Comparison of ENCODE assay signal across 9 mouse cellular contexts in genomic region chr17:26583606-26584005, GRCm38 (mm10). TPM values are rescaled to one million over a fixed set of nuclear protein-coding genes. Genes with fewer than 3 reads are reported as not detected.
DNase-seq lines count a peak whose midpoint lies in the region; ATAC-seq and TF ChIP-seq lines count a peak whose summit lies in the region.
"Had no signal": no experiment of that assay in that cellular context is flagged by ENCODE, and none has a peak within 500 bp of the region (broad histone marks: within the 10 kb centered on the region; RNA-seq: fewer than 3 reads in every experiment).

No protein-coding gene starts in this region.

- TF ChIP-seq POLR2A in heart, adult 2 months (IDR thresholded peaks at IDR 0.05; ENCODE audit: insufficient read depth, low read depth, low read length): no peak

- 44% methylated on average over 6 of the region's 6 CpGs for WGBS in heart, adult 2 months
- WGBS in midbrain, embryonic 16.5 days: 93% methylated on average over 6 of the region's 6 CpGs
- WGBS in midbrain, postnatal 0 days: 88% methylated on average over 6 of the region's 6 CpGs
- WGBS in kidney, embryonic 16.5 days: 80% methylated on average over 6 of the region's 6 CpGs
- 75% methylated on average over 6 of the region's 6 CpGs for WGBS in stomach, postnatal 0 days

- intact Hi-C loops in heart, adult 2 months (cut with DNase I): loop anchor here (1.0 to 5.0 kb wide), 5 partner anchors 12 to 118 kb away; no protein-coding TSS in a partner anchor
- intact Hi-C loops in heart, postnatal 25 days (cut with DNase I): loop anchor here (5.0 kb wide), 2 partner anchors 54 to 76 kb away; no protein-coding TSS in a partner anchor

- no peak for TF ChIP-seq EP300 in heart, adult 2 months (IDR thresholded peaks at IDR 0.05; ENCODE audit: insufficient read depth, low read depth, low read length)
- TF ChIP-seq EP300 in stomach, postnatal 0 days (optimal IDR thresholded peaks at IDR 0.05): no peak

- no peak for DNase-seq in heart, adult 2 months
- DNase-seq in heart, postnatal 25 days (ENCODE audit: low spot score): no peak
- no peak for DNase-seq in midbrain, postnatal 0 days (ENCODE audit: low spot score)
- no peak for DNase-seq in stomach, postnatal 0 days (ENCODE audit: low spot score)
- no peak for DNase-seq in embryo, embryonic 10 days (ENCODE audit: low spot score)
- DNase-seq in embryo, embryonic 9.5 days (ENCODE audit: extremely low spot score): no peak

- H3K9me3 ChIP-seq in midbrain, embryonic 16.5 days (replicated peaks; ENCODE audit: control insufficient read depth, low read length, poor library complexity, severe bottlenecking): no peaks in the 10 kb centered on the region
- no peaks in the 10 kb centered on the region for H3K9me3 ChIP-seq in midbrain, postnatal 0 days (ENCODE audit: low read length)
- H3K9me3 ChIP-seq in kidney, embryonic 16.5 days (ENCODE audit: low read length): no peaks in the 10 kb centered on the region
- no peaks in the 10 kb centered on the region for H3K9me3 ChIP-seq in stomach, postnatal 0 days (ENCODE audit: control insufficient read depth, low read length)

- no peak for TF ChIP-seq CTCF in heart, adult 2 months (IDR thresholded peaks at IDR 0.05)
- no peak for TF ChIP-seq CTCF in midbrain, postnatal 0 days (IDR thresholded peaks at IDR 0.05)
- TF ChIP-seq CTCF in stomach, postnatal 0 days (IDR thresholded peaks at IDR 0.05; ENCODE audit: low read depth): no peak

- no peaks in the 10 kb centered on the region for H3K27me3 ChIP-seq in heart, adult 2 months (ENCODE audit: control insufficient read depth, insufficient read depth, low read length)
- no peaks in the 10 kb centered on the region for H3K27me3 ChIP-seq in midbrain, embryonic 16.5 days (ENCODE audit: control insufficient read depth, insufficient read depth, low read depth, low read length)
- H3K27me3 ChIP-seq in midbrain, postnatal 0 days (ENCODE audit: insufficient read depth, low read length): no peaks in the 10 kb centered on the region
- H3K27me3 ChIP-seq in kidney, embryonic 16.5 days (ENCODE audit: insufficient read depth, low read length): no peaks in the 10 kb centered on the region
- H3K27me3 ChIP-seq in stomach, postnatal 0 days (ENCODE audit: control insufficient read depth, insufficient read depth, low read length): no peaks in the 10 kb centered on the region
- H3K27me3 ChIP-seq: CH12.LX had no signal

- H3K9ac ChIP-seq in heart, adult 2 months (ENCODE audit: low read depth, low read length): no peak overlapping the region
- H3K9ac ChIP-seq in midbrain, embryonic 16.5 days (ENCODE audit: low read depth, low read length): no peak overlapping the region
- H3K9ac ChIP-seq in midbrain, postnatal 0 days (replicated peaks; ENCODE audit: low read length, poor library complexity, severe bottlenecking): no peak overlapping the region
- no peak overlapping the region for H3K9ac ChIP-seq in kidney, embryonic 16.5 days (replicated peaks; ENCODE audit: low read length)
- no peak overlapping the region for H3K9ac ChIP-seq in stomach, postnatal 0 days (ENCODE audit: low read length)

- H3K4me1 ChIP-seq in heart, adult 2 months (ENCODE audit: control insufficient read depth, insufficient read depth, low read length): peaks cover 49% of the 10 kb centered on the region
- peaks cover 9% of the 10 kb centered on the region for H3K4me1 ChIP-seq in midbrain, embryonic 16.5 days (ENCODE audit: control insufficient read depth, insufficient read depth, low read length)
- H3K4me1 ChIP-seq in midbrain, postnatal 0 days (ENCODE audit: insufficient read depth, low read length): no peaks in the 10 kb centered on the region
- peaks cover 32% of the 10 kb centered on the region for H3K4me1 ChIP-seq in kidney, embryonic 16.5 days (ENCODE audit: insufficient read depth, low read length)
- peaks cover 8% of the 10 kb centered on the region; the same call in 1 of the 2 replicates for H3K4me1 ChIP-seq in stomach, postnatal 0 days (replicated peaks; ENCODE audit: control insufficient read depth, insufficient read depth)

- H3K4me3 ChIP-seq in heart, adult 2 months: no peak overlapping the region
- H3K4me3 ChIP-seq in midbrain, embryonic 16.5 days (ENCODE audit: low read depth, low read length): no peak overlapping the region
- no peak overlapping the region for H3K4me3 ChIP-seq in midbrain, postnatal 0 days (ENCODE audit: low read depth, low read length)
- H3K4me3 ChIP-seq in kidney, embryonic 16.5 days (ENCODE audit: low read length): no peak overlapping the region
- no peak overlapping the region for H3K4me3 ChIP-seq in stomach, postnatal 0 days (ENCODE audit: low read depth, low read length)

- peaks cover 4% of the 10 kb centered on the region; the same call in 1 of the 2 replicates for H3K36me3 ChIP-seq in heart, adult 2 months (ENCODE audit: control insufficient read depth, insufficient read depth, low read length)
- H3K36me3 ChIP-seq in midbrain, embryonic 16.5 days (ENCODE audit: control insufficient read depth, insufficient read depth, low read length): no peaks in the 10 kb centered on the region; the same call in 1 of the 2 replicates
- no peaks in the 10 kb centered on the region for H3K36me3 ChIP-seq in midbrain, postnatal 0 days (ENCODE audit: insufficient read depth, low read length)
- H3K36me3 ChIP-seq in kidney, embryonic 16.5 days (ENCODE audit: insufficient read depth, low read length): 0 out of 2 replicates have a peak, but pooled peaks cover 3% of the 10 kb centered on the region
- no peaks in the 10 kb centered on the region for H3K36me3 ChIP-seq in stomach, postnatal 0 days (ENCODE audit: control insufficient read depth, insufficient read depth, low read length)

- no peaks in the 10 kb centered on the region for H3K79me2 ChIP-seq in heart, adult 2 months (replicated peaks; ENCODE audit: control insufficient read depth, insufficient read depth, low read length)

- no peak overlapping the region for H3K4me2 ChIP-seq in midbrain, embryonic 16.5 days (ENCODE audit: low read length)
- H3K4me2 ChIP-seq in midbrain, postnatal 0 days (ENCODE audit: low read depth, low read length, poor library complexity, severe bottlenecking): no peak overlapping the region
- H3K4me2 ChIP-seq in kidney, embryonic 16.5 days (replicated peaks; ENCODE audit: low read depth, low read length): no peak overlapping the region
- no peak overlapping the region for H3K4me2 ChIP-seq in stomach, postnatal 0 days (replicated peaks; ENCODE audit: low read depth)

- ATAC-seq in midbrain, embryonic 16.5 days: no peak
- no peak for ATAC-seq in midbrain, postnatal 0 days (ENCODE audit: low FRiP score)
- no peak for ATAC-seq in kidney, embryonic 16.5 days (ENCODE audit: low FRiP score, low TSS enrichment)
- ATAC-seq in stomach, postnatal 0 days (ENCODE audit: low FRiP score, low TSS enrichment): no peak

- H3K27ac ChIP-seq in heart, adult 2 months: peak overlapping the region; percentile 97
- H3K27ac ChIP-seq in midbrain, embryonic 16.5 days (ENCODE audit: low read length): peak overlapping the region; percentile 58; the same call in 1 of the 2 replicates
- no peak overlapping the region for H3K27ac ChIP-seq in midbrain, postnatal 0 days (ENCODE audit: low read depth, low read length)
- H3K27ac ChIP-seq in kidney, embryonic 16.5 days (ENCODE audit: low read length): peak overlapping the region; percentile 94
- peak overlapping the region; percentile 81 for H3K27ac ChIP-seq in stomach, postnatal 0 days (replicated peaks)

RNA-seq across cellular contexts. Expression of gene Dusp1, which starts 21.7 kb away (rescaled TPM):
- total RNA-seq in heart, adult 2 months (2021): 10 to 100 TPM; 61.4 to 71.3 TPM
- 122 and 171 TPM in 2 replicates for polyA plus RNA-seq in heart, adult 2 months (2012; rRNA removed)
- total RNA-seq in heart, postnatal 25 days (2021): 10 to 100 TPM; 44.8 to 66.4 TPM
- polyA plus RNA-seq in midbrain, embryonic 16.5 days (2015; fragmentation: Nextera tagmentation; extraction: Ambion mirVana): 33.4 and 35.1 TPM in 2 replicates
- total RNA-seq in midbrain, postnatal 0 days (2014; rRNA removed): 42.0 and 46.8 TPM in 2 replicates
- polyA plus RNA-seq in midbrain, postnatal 0 days (2015; fragmentation: Nextera tagmentation; extraction: Ambion mirVana): 25.5 and 26.0 TPM in 2 replicates
- polyA plus RNA-seq in kidney, embryonic 16.5 days (2015; fragmentation: Nextera tagmentation; extraction: Ambion mirVana): 26.8 and 28.3 TPM in 2 replicates
- polyA plus RNA-seq in stomach, postnatal 0 days (2015; fragmentation: Nextera tagmentation; extraction: Ambion mirVana): 27.7 and 33.1 TPM in 2 replicates

RNA-seq across cellular contexts. Expression of gene Ergic1, which starts 22.3 kb away (rescaled TPM):
- 10 to 100 TPM; 53.6 to 59.4 TPM for total RNA-seq in heart, adult 2 months (2021)
- 64.4 and 84.3 TPM in 2 replicates for polyA plus RNA-seq in heart, adult 2 months (2012; rRNA removed)
- total RNA-seq in heart, postnatal 25 days (2021): 10 to 100 TPM; 54.2 to 58.4 TPM
- 102 and 103 TPM in 2 replicates for polyA plus RNA-seq in midbrain, embryonic 16.5 days (2015; fragmentation: Nextera tagmentation; extraction: Ambion mirVana)
- total RNA-seq in midbrain, postnatal 0 days (2014; rRNA removed): 202 and 216 TPM in 2 replicates
- polyA plus RNA-seq in midbrain, postnatal 0 days (2015; fragmentation: Nextera tagmentation; extraction: Ambion mirVana): 99.6 and 103 TPM in 2 replicates
- polyA plus RNA-seq in kidney, embryonic 16.5 days (2015; fragmentation: Nextera tagmentation; extraction: Ambion mirVana): 131 and 141 TPM in 2 replicates
- polyA plus RNA-seq in stomach, postnatal 0 days (2015; fragmentation: Nextera tagmentation; extraction: Ambion mirVana): 64.2 and 65.5 TPM in 2 replicates
